Mouse (Mus musculus) thymus, postnatal 14 days (tissue): ENCODE results near the gene Fgfr4.

Experiments
- DNase-seq: peaks from one replicate; pipeline ENCODE4 v3.0.0; 2021

The Fgfr4 gene

GRCm38 (mm10) chr13:55211221-55212010 is 59.0 kb downstream of the Fgfr4 start:
- DNase-seq = peak; percentile 93

DNA sequence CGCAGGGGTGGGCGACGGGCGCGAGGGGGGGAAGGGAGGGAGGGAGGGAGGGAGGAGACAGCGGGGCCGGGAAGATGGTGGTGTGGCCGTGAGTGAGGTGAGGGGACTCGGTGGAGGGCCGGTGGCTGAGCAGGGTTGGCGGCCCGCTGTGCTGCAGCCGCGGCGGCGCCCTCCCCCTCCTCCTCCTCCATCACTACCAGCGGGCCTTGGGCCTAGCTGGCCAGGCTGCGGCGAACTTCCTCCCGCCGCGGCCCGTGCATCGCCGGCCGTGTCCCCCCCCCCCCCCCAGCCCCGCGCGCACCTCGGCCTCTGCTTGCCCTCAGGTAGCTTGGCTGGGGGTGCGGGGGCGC is 59.5 kb downstream of the Fgfr4 start:
- DNase-seq = no peak

DNA sequence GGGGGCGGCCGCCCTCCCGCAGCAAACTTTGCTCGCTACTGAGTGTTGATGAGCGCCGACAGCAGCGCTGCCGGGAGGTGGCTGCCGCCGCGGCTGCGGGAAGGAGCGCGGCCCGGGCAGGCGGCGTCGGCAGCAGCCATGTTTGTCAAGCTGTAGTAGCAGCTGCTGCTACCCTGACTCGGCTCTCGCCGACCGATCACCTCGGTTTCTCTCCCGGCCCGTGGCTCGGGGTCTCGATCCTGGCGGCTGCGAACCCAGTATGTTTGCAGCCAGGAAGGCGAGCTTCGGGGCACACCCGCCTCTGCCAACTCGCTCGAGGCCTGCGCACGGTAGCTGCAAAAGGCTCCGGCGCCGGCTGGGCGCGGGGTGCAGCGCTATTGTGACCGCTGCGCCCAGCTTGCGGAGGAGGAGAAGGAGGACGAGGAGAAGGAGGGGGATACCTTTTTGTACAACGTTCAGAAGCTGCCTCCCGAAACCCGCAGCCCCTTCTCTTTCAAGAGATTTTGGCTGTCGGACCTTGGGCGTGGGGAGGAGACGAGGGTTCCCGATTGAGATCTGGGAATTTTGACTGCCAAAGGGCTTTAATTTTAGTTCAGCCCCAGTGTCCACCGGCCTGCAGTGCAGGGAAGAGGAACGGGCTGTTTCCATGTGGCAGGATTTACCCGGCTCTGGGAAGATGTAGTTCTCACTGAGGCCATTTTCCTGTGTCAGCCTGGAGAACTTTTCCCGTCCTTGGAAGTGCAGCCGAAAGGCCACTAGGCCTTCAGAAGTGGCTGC is 60.1 kb downstream of the Fgfr4 start:
- DNase-seq = peak; percentile 71

DNA sequence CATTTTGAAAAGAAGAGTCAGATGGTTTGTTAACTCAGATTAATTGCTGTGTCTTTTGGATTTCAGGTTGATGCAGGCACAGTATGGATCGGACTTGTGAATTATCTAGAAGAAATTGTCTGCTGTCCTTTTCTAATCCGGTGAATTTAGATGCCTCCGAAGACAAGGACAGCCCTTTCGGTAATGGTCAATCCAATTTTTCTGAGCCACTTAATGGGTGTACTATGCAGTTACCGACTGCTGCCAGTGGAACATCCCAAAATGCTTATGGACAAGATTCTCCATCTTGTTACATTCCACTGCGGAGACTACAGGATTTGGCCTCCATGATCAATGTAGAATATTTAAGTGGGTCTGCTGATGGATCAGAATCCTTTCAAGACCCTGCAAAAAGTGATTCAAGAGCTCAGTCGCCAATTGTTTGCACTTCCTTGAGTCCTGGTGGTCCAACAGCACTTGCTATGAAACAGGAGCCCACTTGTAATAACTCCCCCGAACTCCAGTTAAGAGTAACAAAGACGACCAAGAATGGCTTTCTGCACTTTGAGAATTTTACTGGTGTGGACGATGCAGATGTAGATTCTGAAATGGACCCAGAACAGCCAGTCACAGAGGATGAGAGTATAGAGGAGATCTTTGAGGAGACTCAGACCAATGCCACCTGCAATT is 60.8 kb downstream of the Fgfr4 start:
- DNase-seq = no peak
